Mouse (Mus musculus): ENCODE measurements at regions not wholly inside any gene's neighbourhood (a gene's known extent, or its start where the extent isn't known, plus 50 kb on each side); places are given as distances from the start of the nearest gene placed in this dataset.

- TF ChIP-seq CTCF (IDR thresholded peaks at IDR 0.05; ENCODE audit: low read depth): no peak
- no peak for TF ChIP-seq EP300 (IDR thresholded peaks at IDR 0.05; ENCODE audit: low read depth)
Measured at GRCm38 (mm10) chr2:148171113-148171512, 124.3 kb upstream of the Foxa2 start.

All from liver, postnatal 0 days (tissue).